Mouse (Mus musculus) heart, embryonic 11.5 days (tissue): ENCODE data around the gene Fam160a1. TPM values are rescaled to one million over a fixed set of nuclear protein-coding genes. Genes with fewer than 3 reads are reported as not detected.

Experiments
- ATAC-seq: fragments of 200-750 bp; cut with Nextera tagmentation; replicated peaks from 2 replicates; pipeline ENCODE4 v1.8.0; 2017; ENCODE audit warnings: moderate library complexity; ENCODE audit not compliant: insufficient number of reproducible peaks, low FRiP score, low TSS enrichment
- H3K27ac ChIP-seq: fragments of 300-500 bp; sonication (generic); 2 replicates; pipeline ENCODE4 v1.5.1; 2014; ENCODE audit warnings: mild to moderate bottlenecking, low read depth, low read length
- H3K27me3 ChIP-seq: fragments of 300-500 bp; sonication (generic); 2 replicates; pipeline ENCODE4 v1.6.1; 2014; ENCODE audit warnings: mild to moderate bottlenecking, low read length, mixed read lengths; ENCODE audit not compliant: control insufficient read depth, insufficient read depth
- H3K36me3 ChIP-seq: fragments of 300-500 bp; sonication (generic); 2 replicates; pipeline ENCODE4 v1.6.1; 2014; ENCODE audit warnings: mild to moderate bottlenecking, low read length, moderate library complexity, mixed read lengths; ENCODE audit not compliant: control insufficient read depth, insufficient read depth
- H3K4me1 ChIP-seq: fragments of 300-500 bp; sonication (generic); 2 replicates; pipeline ENCODE4 v1.6.1; 2014; ENCODE audit warnings: low read length; ENCODE audit not compliant: control insufficient read depth, insufficient read depth
- H3K4me2 ChIP-seq: fragments of 300-500 bp; sonication (generic); 2 replicates; pipeline ENCODE4 v1.6.1; 2014; ENCODE audit warnings: mild to moderate bottlenecking, moderate library complexity
- H3K4me3 ChIP-seq: fragments of 300-500 bp; sonication (generic); 2 replicates; pipeline ENCODE4 v1.5.1; 2014; ENCODE audit warnings: low read depth, low read length
- H3K9ac ChIP-seq: fragments of 300-500 bp; sonication (generic); 2 replicates; pipeline ENCODE4 v1.6.1; 2014; ENCODE audit warnings: mild to moderate bottlenecking, low read depth, low read length, moderate library complexity
- H3K9me3 ChIP-seq: fragments of 300-500 bp; sonication (generic); replicated peaks from 2 replicates; pipeline ENCODE4 v1.6.1; 2016; ENCODE audit warnings: low read length; ENCODE audit not compliant: control insufficient read depth
- WGBS: fragments of 180-500 bp; shearing (Covaris S2); extraction: QIAGEN DNeasy Blood & Tissue Kit; methylation state at CpG from one replicate; pipeline ENCODE4 v1.1.7; 2014; ENCODE audit not compliant: insufficient replicate concordance; 5-methylcytosine and 5-hydroxymethylcytosine counted together
- polyA plus RNA-seq: library from polyadenylated mRNA; unstranded; fragments of >200 nt; fragmentation: Nextera tagmentation; extraction: Ambion mirVana; gene quantifications from 2 replicates; pipeline ENCODE4 v1.2.1, GENCODE M21; 2014

The Fam160a1 gene
- polyA plus RNA-seq, 1 experiment from 2014 or later: 2.7 TPM

DNA sequence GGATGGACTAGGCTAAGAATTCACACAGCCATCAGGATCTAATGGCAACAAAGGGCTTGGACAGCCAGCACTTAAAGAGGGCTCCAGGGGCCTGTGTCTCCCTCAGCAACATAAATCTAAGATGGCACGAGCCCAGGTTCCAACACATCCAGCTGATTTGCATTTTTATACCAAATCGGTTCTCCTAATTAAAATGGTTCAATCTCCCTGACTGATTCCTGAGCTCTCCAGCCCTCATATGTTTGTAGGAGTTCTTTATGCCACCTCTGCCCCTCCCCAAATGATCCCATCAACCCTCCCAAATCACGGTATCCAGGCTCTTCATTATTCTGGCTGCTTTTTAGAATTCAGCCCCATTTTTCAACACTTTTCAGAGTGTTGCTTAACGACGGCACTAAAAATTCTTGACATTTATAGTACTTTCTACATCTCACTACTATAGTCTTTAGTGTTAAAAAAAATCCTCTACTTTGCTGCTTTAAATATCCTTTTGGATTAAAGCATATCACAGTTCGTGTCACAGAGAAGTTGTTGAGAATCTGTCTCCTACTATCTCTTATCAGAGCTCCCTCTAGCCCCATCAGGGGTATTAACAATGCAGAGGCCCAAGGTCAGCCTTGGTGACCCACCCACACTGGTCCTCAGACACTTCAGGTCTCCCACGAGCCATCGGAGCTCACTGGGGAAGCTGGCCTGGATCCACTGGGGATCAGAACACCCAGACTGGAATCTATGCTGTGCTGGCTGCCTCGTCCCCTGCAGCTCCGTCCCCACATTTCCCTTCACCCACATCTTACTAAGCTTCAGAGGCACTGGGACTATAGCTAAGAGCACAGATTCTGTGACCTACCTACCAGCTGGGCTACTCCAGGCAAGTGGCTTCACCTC lies 154.9 kb downstream of the Fam160a1 start:
- Histone ChIP-seq H3K27me3 (no peaks in the 10 kb centered on the region), H3K9me3 (no peaks in the 10 kb centered on the region), H3K9ac (no peak overlapping the region), H3K4me3 (no peak overlapping the region), H3K4me2 (no peak overlapping the region), H3K27ac (no peak overlapping the region), H3K4me1 (peaks cover 18% of the 10 kb centered on the region), H3K36me3 (no peaks in the 10 kb centered on the region)
- no peak for ATAC-seq
- WGBS: 61% methylated on average over 10 of the region's 10 CpGs

DNA sequence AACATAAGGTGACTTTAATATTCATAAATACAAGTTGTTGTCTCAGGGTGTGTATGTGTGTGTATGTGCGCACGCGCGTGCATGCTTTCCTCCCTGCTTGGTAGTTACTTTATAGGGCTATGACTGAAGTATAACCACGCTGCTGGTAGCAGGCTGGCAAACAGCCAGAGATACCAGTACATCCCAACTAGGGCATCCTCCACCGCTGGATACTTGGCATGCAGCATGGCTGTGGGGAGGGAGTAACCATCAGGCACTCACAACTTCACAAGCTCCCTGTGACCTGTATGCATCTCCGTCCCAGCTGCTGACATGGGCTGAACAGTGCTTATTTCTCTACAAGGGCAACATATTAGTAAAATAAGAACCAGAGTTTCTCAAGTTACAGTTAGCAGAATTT lies 157.4 kb downstream of the Fam160a1 start:
- Histone ChIP-seq H3K9ac (no peak overlapping the region), H3K4me2 (no peak overlapping the region), H3K36me3 (no peaks in the 10 kb centered on the region), H3K4me1 (peaks cover 10% of the 10 kb centered on the region; the same call in 1 of the 2 replicates), H3K27ac (no peak overlapping the region), H3K9me3 (no peaks in the 10 kb centered on the region), H3K27me3 (no peaks in the 10 kb centered on the region), H3K4me3 (no peak overlapping the region)
- no peak for ATAC-seq
- 87% methylated on average over 7 of the region's 7 CpGs for WGBS

GRCm38 (mm10) chr3:85655538-85655937 lies 161.6 kb downstream of the Fam160a1 start:
- no peak overlapping the region for H3K9ac ChIP-seq
- no peak overlapping the region for H3K4me2 ChIP-seq
- ATAC-seq: no peak
- H3K4me3 ChIP-seq: no peak overlapping the region
- no peak overlapping the region for H3K27ac ChIP-seq
- no peaks in the 10 kb centered on the region for H3K9me3 ChIP-seq
- peaks cover 16% of the 10 kb centered on the region for H3K4me1 ChIP-seq
- no peaks in the 10 kb centered on the region for H3K27me3 ChIP-seq
- no peaks in the 10 kb centered on the region for H3K36me3 ChIP-seq
- WGBS: 92% methylated on average over 3 of the region's 3 CpGs

GRCm38 (mm10) chr3:85652727-85653665 lies 164.1 kb downstream of the Fam160a1 start:
- 34% methylated on average over 4 of the region's 4 CpGs for WGBS
- H3K4me3 ChIP-seq: no peak overlapping the region
- peaks cover 12% of the 10 kb centered on the region for H3K4me1 ChIP-seq
- no peak for ATAC-seq
- H3K27ac ChIP-seq: no peak overlapping the region
- H3K4me2 ChIP-seq: no peak overlapping the region
- H3K36me3 ChIP-seq: no peaks in the 10 kb centered on the region
- no peaks in the 10 kb centered on the region for H3K27me3 ChIP-seq
- no peak overlapping the region for H3K9ac ChIP-seq
- H3K9me3 ChIP-seq: no peaks in the 10 kb centered on the region

GRCm38 (mm10) chr3:85649176-85649575 lies 167.9 kb downstream of the Fam160a1 start:
- 86% methylated on average over 4 of the region's 4 CpGs for WGBS
- H3K27me3 ChIP-seq: no peaks in the 10 kb centered on the region
- ATAC-seq: no peak

DNA sequence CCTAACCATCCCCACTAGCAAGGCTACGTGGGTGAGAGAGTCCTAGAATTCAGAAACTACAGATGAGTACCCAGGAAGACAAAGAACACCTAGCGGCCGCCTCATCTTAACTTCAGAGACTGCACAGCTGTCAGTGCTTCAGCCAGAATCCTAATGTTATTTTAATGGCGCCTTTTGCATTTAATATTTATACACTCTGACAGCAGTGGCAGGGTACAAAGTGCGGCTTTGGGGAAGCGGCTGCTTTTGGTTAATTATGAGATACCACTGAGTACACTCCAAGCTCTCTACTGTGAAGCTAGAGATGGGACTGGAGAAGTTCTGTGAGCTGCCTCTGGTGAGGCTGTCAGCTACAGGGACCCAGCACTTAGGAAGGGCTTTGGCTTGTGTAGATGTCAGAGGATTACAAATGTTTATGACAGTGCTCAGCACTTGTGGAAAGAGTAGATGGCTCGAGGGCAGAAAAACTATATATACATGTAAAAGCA lies 171.5 kb downstream of the Fam160a1 start:
- Histone ChIP-seq H3K36me3 (no peaks in the 10 kb centered on the region), H3K27me3 (no peaks in the 10 kb centered on the region), H3K4me1 (peaks cover 3% of the 10 kb centered on the region; the same call in 1 of the 2 replicates), H3K9me3 (no peaks in the 10 kb centered on the region), H3K4me2 (no peak overlapping the region; the same call in 1 of the 2 replicates), H3K9ac (peak overlapping the region; percentile 28; the same call in 1 of the 2 replicates), H3K27ac (no peak overlapping the region), H3K4me3 (no peak overlapping the region)
- ATAC-seq: no peak
- WGBS: 78% methylated on average over 7 of the region's 7 CpGs

More at GRCm38 (mm10) chr3:85649176-85649575, 167.9 kb downstream of the Fam160a1 start:
- H3K4me1 ChIP-seq: peaks cover 14% of the 10 kb centered on the region
- no peak overlapping the region for H3K9ac ChIP-seq
- no peak overlapping the region for H3K4me2 ChIP-seq
- no peak overlapping the region for H3K27ac ChIP-seq
- H3K36me3 ChIP-seq: no peaks in the 10 kb centered on the region
- H3K4me3 ChIP-seq: no peak overlapping the region
- no peaks in the 10 kb centered on the region for H3K9me3 ChIP-seq

DNA sequence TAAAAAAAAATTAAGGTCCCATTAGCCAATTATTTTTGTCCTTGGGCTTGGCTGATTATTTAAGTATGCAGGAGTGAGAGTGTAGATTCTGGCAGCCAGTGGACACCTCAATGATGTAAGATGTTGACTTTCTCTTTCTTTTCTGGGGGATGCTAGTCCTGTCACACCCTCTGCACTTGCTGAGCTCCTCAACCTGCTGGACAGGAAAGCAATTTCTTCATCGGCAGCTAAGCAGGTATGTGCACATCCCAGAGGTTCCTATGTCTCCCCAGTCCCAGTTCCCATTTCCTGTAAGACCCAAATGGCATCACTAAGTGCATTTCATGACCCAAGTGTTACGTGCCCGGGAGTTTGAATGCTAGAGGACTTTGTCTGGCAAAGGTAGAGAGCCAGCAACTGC lies 172.3 kb downstream of the Fam160a1 start:
- Histone ChIP-seq H3K27ac (no peak overlapping the region), H3K9ac (no peak overlapping the region), H3K27me3 (no peaks in the 10 kb centered on the region), H3K4me1 (peaks cover 3% of the 10 kb centered on the region; the same call in 1 of the 2 replicates), H3K36me3 (no peaks in the 10 kb centered on the region), H3K4me3 (no peak overlapping the region), H3K4me2 (no peak overlapping the region), H3K9me3 (no peaks in the 10 kb centered on the region)
- no peak for ATAC-seq
- WGBS: 80% methylated on average over 3 of the region's 3 CpGs

DNA sequence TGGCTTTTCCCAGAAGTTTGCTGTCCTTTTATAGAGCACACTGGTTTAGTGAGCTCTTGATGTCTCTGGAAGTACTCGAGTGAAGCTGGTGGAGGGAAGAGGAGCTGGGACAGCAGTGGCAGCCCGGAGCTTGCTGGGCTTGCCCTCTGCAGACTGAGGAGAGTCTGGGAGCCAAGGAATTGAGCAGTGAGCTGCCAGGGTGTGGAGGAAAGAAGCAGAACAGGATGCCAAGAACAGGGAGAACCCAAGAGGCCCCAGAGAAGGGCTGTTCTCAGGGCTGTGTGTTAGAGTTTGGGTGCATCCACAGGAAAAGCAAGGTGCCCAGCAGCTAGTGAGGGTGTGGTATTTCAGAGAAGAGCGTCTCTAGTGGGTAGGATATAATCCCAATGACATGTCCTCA lies 175.3 kb downstream of the Fam160a1 start:
- Histone ChIP-seq H3K4me1 (peaks cover 8% of the 10 kb centered on the region; the same call in 1 of the 2 replicates), H3K4me3 (no peak overlapping the region), H3K9me3 (no peaks in the 10 kb centered on the region), H3K27ac (no peak overlapping the region), H3K36me3 (no peaks in the 10 kb centered on the region), H3K4me2 (no peak overlapping the region), H3K27me3 (no peaks in the 10 kb centered on the region), H3K9ac (no peak overlapping the region)
- no peak for ATAC-seq
- 78% methylated on average over 3 of the region's 3 CpGs for WGBS
